ENCODE assay signal across 14 mouse cellular contexts in genomic region chr14:117951265-117951664, GRCm38 (mm10).
DNase-seq lines count a peak whose midpoint lies in the region; ATAC-seq lines count a peak whose summit lies in the region.
"Had no signal": no experiment of that assay in that cellular context is flagged by ENCODE, and none has a peak within 500 bp of the region (broad histone marks: within the 10 kb centered on the region; RNA-seq: fewer than 3 reads in every experiment).

No protein-coding gene starts in this region.

- no peaks in the 10 kb centered on the region for H3K4me1 ChIP-seq in kidney, embryonic 14.5 days (ENCODE audit: control insufficient read depth, insufficient read depth, low read length)
- peaks cover 5% of the 10 kb centered on the region; the same call in 1 of the 2 replicates for H3K4me1 ChIP-seq in forebrain, embryonic 15.5 days
- H3K4me1 ChIP-seq in midbrain, embryonic 13.5 days (replicated peaks): no peaks in the 10 kb centered on the region

- peak; percentile 35 for DNase-seq in embryo, embryonic 10 days (ENCODE audit: low spot score)
- no peak for DNase-seq in embryo, embryonic 9.5 days (ENCODE audit: extremely low spot score)
- no peak for DNase-seq in kidney, adult 18-20 months
- DNase-seq in urinary bladder, adult 2 months (ENCODE audit: low spot score): no peak
- no peak for DNase-seq in kidney, postnatal 4 days
- DNase-seq: cerebellum, adult 18-20 months; gastrocnemius, postnatal 36 days; kidney, adult 9 months; thymus, postnatal 36 days had no signal

- no peak overlapping the region for H3K9ac ChIP-seq in kidney, embryonic 14.5 days (ENCODE audit: low read depth, low read length)
- H3K9ac ChIP-seq in forebrain, embryonic 15.5 days (replicated peaks): no peak overlapping the region
- H3K9ac ChIP-seq in midbrain, embryonic 13.5 days (replicated peaks): no peak overlapping the region

- ATAC-seq in kidney, embryonic 14.5 days (ENCODE audit: low FRiP score, low TSS enrichment): peak; percentile 43; the same call in 1 of the 2 replicates
- peak; percentile 71 for ATAC-seq in forebrain, embryonic 15.5 days (replicated peaks)
- ATAC-seq in midbrain, embryonic 13.5 days: peak; percentile 71

- 71% methylated on average over 15 of the region's 15 CpGs for WGBS in kidney, embryonic 14.5 days
- 63% methylated on average over 15 of the region's 15 CpGs for WGBS in forebrain, embryonic 15.5 days
- 63% methylated on average over 15 of the region's 15 CpGs for WGBS in midbrain, embryonic 13.5 days

- no peak overlapping the region for H3K4me2 ChIP-seq in kidney, embryonic 14.5 days (replicated peaks; ENCODE audit: low read depth, low read length)
- no peak overlapping the region for H3K4me2 ChIP-seq in forebrain, embryonic 15.5 days (replicated peaks)
- no peak overlapping the region for H3K4me2 ChIP-seq in midbrain, embryonic 13.5 days (replicated peaks)
- H3K4me2 ChIP-seq: liver, embryonic 11.5 days had no signal

- H3K9me3 ChIP-seq in kidney, embryonic 14.5 days (ENCODE audit: control insufficient read depth, low read length): no peaks in the 10 kb centered on the region
- no peaks in the 10 kb centered on the region for H3K9me3 ChIP-seq in forebrain, embryonic 15.5 days
- no peaks in the 10 kb centered on the region for H3K9me3 ChIP-seq in midbrain, embryonic 13.5 days

- H3K4me3 ChIP-seq in kidney, embryonic 14.5 days (ENCODE audit: low read length): no peak overlapping the region
- no peak overlapping the region for H3K4me3 ChIP-seq in forebrain, embryonic 15.5 days
- H3K4me3 ChIP-seq in midbrain, embryonic 13.5 days (replicated peaks): no peak overlapping the region

- H3K36me3 ChIP-seq in kidney, embryonic 14.5 days (ENCODE audit: control insufficient read depth, insufficient read depth, low read length): no peaks in the 10 kb centered on the region
- H3K36me3 ChIP-seq in forebrain, embryonic 15.5 days: no peaks in the 10 kb centered on the region
- no peaks in the 10 kb centered on the region for H3K36me3 ChIP-seq in midbrain, embryonic 13.5 days
- H3K36me3 ChIP-seq: G1E had no signal

- no peak overlapping the region for H3K27ac ChIP-seq in kidney, embryonic 14.5 days (ENCODE audit: low read depth, low read length)
- H3K27ac ChIP-seq in forebrain, embryonic 15.5 days (replicated peaks): 0 out of 2 replicates have a peak overlapping the region, but pooled peaks have one; percentile 21
- H3K27ac ChIP-seq in midbrain, embryonic 13.5 days: no peak overlapping the region

- H3K27me3 ChIP-seq in kidney, embryonic 14.5 days (ENCODE audit: control insufficient read depth, insufficient read depth, low read length): no peaks in the 10 kb centered on the region
- H3K27me3 ChIP-seq in forebrain, embryonic 15.5 days: no peaks in the 10 kb centered on the region
- H3K27me3 ChIP-seq in midbrain, embryonic 13.5 days: no peaks in the 10 kb centered on the region
